Mouse (Mus musculus) gastrocnemius, adult 8-10 months (tissue): Measurements from ENCODE around the gene Cacna1f. TPM values are rescaled to one million over a fixed set of nuclear protein-coding genes. Genes with fewer than 3 reads are reported as not detected.

Experiments used
- DNase-seq, 2 experiments: peaks; one replicate each; pipeline ENCODE4 v3.0.0; 2022; ENCODE audit warnings: low spot score in 2 of 2
- total RNA-seq, 4 experiments: library from RNA; stranded (reverse); gene quantifications; 2 replicates each; pipeline ENCODE4 v1.2.4; 2022

Gene Cacna1f
- total RNA-seq: not detected

DNA sequence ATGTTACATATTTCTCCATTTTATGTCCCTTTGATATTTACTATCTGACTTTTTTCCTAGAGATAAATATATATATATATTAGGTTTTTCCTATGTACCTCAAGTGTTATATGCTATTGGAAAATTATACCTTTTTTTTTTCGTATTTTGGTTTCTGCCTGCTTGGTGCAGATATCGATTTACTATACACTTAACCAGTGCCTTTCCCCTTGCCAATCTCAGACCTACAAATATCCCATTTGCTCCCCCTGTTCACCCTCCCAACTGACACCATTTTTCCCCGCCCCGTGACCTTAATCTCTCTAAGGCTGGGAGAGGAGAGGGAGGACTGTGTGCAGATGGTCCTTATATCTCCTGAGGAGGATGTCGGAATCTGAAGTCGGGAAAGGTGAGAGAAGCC is at the start of gene Cacna1f:
TSS of gene Cacna1f (plus strand) at position 301 of the 400 bp plus-strand sequence.
- DNase-seq: no peak

DNA sequence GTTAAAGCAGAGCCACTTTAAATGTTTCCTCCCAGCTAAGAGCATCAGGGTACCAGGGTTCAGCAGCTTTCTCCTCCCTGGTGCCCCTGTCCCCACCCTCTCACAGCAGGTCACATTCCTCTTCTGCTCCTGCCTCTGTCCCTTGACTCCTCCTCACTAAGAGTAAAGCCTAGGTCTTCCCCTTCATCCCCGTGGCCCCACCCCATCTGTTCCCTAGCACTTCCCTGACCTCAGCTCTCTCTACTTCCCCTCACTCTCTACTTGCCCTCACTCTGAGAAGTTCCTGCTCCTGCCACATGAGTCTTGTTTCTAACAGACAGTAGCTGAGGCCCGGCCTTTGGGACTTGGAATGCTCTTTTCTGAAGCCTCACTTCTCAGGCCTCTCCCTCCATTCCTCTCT is 43.8 kb upstream of the Cacna1f start:
- no peak for DNase-seq

DNA sequence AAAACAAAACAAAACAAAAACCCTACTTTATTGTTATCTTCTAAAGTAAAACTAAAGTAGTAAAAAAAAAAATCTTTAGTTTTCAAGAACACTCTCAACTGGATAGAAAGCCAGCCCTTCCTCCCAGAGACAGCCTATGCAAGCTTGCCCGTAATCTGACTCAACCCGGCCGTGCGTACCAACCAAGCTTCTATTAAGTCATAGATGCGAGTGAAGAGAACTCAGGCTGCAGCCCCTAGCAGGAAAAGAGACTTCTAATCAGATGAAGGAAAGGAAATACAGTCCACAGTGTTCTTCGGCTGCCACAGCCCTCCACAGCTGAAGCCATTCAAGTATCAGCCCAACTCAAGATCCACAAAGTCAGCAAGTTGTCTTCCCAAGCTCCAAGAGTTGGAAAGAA is 40.5 kb upstream of the Cacna1f start:
- no peak for DNase-seq

DNA sequence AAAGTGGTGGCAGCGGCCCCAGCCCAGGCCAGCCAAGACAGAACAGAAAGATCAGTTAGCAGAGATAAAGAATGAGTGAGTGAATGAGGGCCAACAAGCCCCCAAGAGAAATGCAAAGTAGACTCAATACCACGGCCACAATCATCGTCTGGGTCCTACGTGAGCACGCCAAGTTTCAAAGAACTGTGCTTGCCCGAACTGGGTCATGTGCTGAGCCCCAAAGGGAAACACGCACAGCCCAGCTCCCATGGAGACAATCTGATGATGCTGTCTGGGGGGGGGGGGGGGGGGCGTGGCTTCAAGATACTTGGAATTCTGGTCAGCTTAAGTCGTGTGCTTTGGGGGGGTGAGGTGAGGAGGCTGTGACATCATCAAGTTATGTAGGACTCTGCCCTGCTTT is 39.4 kb upstream of the Cacna1f start:
- DNase-seq: no peak

DNA sequence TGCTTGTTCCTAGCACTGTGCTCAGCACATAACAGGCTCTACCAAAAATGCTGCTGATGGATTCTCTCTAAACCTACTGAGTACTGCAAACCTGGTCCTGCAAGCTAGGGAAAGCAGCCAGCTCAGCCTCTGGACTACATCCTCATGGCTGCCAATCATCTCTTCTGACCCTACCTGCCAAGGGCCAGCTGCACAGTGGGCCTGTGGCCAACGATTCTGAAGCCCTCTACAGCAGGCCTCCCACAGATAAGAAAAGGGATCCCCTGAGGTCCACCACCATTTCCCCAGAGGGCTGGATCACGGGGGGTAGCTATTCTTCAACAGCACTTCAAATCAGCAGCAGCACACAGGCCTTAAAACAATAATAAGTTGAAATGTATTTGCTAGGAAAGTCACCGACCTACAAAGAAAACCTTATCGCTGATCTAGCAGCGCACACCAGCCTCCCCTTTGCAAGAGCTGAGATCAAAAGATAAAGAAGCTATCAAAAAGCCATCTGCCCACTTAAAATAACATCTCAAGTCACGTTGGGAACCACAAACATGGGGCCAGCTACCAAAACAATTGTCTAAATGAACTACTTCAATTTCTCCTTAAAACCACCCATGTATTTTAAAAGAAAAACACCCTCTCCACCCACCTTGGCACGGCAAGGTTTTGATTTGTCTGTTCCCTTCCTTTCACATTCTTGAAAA is 36.3 kb upstream of the Cacna1f start:
- DNase-seq: no peak

DNA sequence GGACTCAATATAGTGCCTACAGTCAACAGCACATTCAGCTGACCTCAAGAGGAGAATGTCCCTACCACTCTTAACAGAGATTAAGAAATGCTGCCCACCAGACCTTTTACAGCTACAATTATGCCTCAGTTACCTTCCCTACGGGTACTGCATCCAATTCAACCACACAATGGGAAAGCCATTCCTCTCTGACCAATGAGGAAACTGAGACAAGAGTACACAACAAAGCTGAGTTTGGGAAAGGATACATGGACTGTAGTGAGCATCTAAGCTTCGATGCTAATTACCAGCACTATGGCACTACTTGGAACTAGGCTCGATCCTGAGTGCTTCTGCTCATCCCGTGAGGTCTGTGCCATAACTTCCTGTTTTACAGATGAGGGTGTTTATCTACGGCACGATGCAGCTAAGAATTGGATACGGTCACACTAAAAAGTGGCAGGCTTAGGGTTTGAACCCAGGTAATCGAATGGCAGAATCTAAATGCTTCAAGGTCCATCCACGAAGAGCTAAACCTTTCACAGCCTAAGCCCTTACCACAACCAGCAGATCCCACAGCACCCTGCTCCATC is 35.2 kb upstream of the Cacna1f start:
- DNase-seq: no peak

DNA sequence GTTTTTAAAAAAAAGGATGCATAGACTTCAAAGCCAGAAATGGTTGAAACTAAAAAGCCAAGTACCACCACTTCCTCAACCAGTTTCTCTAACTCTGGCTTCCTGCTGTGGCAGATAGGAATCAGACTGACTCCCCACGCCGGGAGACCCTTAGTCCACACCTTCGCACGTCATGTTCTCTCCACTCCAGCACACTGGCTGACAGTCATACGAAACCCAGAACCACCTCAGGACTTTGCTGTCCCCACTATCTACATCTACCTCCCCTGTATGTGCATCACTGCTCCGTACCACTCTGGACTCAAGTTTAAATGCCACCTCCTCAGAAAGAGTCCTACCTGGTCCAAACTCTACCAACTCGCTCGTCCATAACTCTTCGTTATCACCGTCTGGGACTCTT is 34.4 kb upstream of the Cacna1f start:
- no peak for DNase-seq

DNA sequence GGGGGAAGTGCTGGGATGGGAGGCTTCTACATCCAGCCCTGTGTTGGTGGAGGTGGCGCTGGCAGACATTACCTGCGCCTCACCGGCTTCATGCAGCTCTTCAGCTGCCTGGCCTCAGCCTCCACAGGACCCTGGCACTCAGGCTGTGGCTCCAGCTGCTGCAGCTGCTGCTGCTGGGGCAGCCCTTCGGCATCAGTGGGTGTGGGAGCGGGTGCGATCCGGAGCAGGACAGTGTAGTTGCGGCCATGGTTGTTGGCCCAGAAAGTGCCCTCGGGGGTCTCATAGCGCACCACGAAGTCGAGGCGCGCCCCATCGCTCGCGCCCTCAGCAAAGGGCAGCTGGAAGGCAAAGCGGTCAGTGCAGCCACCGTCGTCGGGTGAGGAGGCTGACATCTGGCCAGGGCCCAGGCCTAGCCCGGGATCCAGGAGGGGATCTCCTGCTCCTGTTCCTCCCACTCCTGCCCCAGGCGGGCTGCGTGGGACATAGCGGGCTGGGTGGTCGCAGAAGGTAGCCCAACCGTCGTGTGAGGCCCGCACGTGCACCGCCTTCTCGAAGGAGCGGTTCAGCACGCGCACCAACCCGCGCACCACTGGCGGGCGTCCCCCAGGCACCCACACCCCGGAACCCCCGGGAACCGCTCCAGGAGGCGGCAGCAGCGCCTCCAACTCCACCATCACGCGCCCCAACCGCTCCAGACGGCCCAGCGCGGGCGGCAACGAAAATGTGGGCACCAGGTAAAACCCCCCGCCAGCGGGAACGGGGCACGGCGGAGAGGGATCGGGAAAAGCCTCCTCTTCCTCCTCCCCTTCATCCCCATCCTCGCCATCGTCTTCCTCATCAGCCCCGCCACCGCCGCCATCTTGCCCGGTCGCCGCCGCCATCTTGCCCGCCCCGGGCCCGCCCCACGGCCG is 33.5 kb upstream of the Cacna1f start, which contains the start of gene Foxp3:
TSS of gene Foxp3 (plus strand) at position 469 of the 911 bp plus-strand sequence.
- DNase-seq: peak in 1 of 2 experiments; percentile 30

DNA sequence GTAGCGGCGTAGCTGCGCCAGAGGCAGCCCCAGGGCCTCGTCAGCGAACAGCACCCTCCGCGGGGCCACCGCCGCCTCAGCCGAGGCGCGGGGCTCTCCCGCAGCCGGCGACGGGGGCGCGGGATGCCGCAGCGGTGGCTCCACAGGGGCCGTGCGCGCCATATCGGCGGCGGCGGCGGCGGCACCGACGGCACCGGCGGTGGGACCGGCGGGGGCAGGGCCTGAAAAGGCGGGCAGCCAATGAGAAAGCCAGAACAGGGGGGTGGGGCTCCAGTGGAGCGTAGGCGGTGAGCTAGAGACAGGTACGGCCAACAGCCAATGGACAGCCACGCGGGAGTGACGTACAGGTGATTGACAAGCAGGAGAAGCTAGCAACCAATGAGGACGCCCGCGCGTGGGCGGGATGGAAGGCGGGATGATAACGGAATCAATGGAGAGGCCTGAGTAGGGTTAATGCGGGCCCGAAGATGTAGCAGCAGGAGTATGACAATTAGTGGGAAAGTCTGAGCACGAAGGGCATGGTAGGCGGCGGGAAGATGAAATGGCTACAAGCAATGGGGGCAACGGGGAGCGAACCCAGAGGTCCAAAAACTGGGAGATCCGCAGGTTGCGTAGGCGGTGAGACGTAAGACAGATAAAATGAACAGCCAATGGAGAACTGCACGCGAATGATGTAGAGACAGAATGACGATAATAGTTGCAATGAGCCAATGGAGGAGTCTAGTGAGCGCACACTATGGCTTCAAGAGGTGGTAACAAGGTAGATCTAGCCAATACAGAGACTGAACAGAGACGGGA is 32.6 kb upstream of the Cacna1f start, which contains the start of gene Ppp1r3f:
TSS of gene Ppp1r3f (minus strand) at position 197 of the 798 bp plus-strand sequence.
- DNase-seq: peak; percentile 85 to 88

DNA sequence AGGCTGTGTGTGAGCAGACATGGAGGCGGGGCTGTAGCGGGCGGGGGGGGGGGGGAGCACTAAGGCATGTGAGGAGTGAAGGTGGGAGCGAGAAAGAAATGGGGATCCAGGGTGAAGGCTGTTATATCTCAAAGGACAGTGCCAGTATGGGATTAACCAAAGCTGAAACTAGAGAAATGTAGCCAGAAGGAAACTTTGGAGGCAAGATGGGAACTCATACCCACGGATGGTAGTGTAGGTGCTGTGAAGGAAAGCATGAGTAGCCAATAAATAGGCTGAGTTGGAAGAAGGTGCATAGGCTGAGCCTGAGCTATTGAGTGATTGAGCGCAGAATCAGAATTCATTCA is 32.0 kb upstream of the Cacna1f start:
- no peak for DNase-seq

DNA sequence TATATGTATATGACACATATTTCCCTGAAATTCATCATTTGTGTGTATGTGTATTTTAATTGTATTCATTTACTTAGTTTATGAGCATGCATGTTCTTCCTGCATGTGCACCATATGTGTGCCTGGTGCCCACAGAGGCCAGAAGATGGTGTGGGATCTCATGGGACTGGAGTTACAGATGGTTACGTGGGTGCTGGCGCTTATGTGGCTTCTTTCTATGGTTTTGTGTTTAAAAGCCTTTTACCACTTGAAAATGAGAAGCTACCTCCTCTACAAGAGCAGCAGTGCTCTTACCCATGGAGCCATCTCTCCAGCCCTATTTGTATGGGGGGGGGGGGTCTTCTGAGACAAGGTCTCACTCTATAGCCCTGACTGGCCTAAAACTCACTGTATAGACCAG is 25.7 kb upstream of the Cacna1f start:
- DNase-seq: no peak

DNA sequence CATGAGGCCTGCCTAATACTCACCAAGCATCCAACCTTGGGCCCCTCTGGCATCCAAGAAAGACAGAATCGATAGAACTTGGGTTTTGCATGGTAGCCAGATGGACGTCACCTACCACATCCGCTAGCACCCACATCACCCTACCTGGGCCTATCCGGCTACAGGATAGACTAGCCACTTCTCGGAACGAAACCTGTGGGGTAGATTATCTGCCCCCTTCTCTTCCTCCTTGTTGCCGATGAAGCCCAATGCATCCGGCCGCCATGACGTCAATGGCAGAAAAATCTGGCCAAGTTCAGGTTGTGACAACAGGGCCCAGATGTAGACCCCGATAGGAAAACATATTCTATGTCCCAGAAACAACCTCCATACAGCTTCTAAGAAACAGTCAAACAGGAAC is 23.0 kb upstream of the Cacna1f start:
- DNase-seq: no peak

DNA sequence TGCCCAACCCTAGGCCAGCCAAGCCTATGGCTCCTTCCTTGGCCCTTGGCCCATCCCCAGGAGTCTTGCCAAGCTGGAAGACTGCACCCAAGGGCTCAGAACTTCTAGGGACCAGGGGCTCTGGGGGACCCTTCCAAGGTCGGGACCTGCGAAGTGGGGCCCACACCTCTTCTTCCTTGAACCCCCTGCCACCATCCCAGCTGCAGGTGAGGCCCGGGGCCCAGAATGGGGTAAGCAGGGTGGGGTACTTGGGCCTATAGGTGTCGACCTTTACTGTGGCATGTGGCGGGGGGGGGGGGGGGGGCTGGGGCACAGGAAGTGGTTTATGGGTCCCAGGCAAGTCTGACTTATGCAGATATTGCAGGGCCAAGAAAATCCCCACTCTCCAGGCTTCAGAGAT is 20.5 kb upstream of the Cacna1f start:
- no peak for DNase-seq

DNA sequence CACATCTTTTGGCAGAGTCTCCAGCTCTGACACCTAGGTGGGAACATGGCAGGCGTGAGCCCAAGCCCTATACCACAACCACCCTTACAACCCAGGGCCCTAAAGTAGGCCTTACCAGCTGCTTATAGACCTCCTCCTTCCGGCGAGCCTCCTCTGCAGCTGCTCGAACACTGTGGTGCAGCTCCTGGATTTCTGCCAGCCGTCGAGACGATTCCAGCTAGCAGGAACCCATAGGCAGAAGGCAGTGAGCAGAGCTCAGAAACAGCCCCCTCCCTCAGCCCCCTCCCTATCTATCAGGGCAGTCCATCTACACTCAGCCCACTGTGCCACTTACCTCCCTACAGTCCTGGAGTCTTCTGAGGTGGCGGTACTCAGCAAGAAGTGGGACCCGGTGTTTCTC is 11.5 kb upstream of the Cacna1f start:
- no peak for DNase-seq

DNA sequence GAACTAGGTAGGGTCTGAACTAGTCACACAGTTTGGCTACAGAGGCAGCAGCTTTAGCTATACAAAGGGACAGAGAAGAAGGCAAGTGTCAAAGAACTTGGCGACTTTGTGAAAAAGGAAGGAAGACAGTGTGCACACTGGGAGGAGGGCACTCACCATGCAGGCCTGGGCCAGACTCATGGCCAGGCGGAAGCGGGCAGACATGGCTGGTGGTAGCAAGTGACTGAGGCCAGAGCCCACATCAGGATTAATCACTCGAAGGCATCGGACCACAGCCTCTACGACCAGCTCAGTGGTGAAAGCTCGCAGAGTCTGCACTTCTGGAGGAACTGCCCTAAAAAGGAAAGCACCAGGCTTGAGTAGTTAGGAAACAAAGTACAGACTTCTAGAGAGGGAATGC is 2.9 kb upstream of the Cacna1f start:
- no peak for DNase-seq

DNA sequence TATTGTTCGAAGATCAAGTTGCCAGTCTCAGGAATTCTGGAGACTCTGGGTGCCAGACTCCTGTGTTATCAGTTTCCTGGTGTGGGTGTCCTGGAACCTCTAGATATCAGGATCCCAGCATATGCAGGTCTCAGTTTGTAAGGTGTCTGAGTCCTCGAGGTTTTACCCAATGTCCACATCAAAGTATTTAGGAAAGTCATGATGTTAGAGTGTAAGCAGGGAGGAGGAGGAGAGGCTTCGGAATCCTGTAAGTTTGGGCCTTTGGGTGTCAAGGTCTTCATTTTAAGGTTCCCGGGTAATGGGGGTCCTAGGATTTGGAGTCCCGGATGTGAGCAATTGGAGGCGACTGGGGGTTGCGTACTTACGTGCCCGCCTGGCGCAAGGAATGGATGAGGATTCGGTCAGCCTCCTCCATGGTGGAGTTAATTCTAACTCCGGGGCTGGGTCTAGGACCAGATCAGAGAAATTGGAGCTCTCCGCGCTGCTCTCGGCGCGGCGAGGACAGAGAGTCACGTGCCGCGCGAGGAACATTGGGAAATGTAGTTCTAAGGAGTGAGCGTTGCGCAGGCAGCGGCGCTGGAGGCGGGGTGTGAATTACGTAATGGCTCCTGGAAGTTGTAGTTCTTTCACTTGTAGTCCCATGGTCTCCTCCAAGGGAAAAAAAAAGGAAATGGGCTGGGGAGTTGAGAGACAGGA is 1.9 kb upstream of the Cacna1f start, which contains the start of gene Ccdc22:
TSS of gene Ccdc22 (minus strand) at position 639 of the 696 bp plus-strand sequence.
- peak; percentile 72 to 78 for DNase-seq

DNA sequence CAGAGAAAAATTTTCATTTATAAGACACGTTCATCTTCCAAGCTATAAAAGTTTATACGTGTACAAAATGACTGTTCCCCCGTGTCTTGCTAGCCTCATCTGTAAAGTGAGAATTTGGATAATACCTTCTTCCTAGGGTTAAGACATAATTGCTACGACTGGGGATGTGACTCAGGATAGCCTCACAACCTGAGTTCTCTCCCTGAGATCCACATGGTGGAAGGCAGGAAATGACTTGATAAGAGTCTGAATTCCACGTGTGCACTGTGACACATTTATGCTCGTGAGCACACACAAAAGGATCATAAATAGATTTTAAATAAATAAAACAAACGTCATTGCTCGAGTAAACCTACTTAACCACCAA is 1.3 kb upstream of the Cacna1f start:
- no peak for DNase-seq

DNA sequence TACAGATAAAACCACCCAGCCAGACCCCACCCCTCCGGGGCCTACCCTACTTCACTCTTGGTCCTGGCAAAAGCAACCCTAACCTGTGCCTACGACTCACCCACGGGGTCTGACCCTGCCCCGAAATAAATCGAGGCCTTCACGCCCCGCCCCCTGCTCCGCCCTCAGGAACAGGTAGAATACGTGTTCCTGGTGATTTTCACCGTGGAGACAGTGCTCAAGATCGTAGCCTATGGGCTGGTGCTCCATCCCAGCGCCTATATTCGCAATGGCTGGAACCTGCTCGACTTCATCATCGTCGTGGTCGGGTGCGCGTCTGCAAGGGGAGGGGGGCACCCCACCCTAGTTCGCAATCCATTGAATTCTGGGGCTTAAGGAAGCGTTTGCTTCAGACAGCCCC is 3.2 kb downstream of the Cacna1f start:
- no peak for DNase-seq

DNA sequence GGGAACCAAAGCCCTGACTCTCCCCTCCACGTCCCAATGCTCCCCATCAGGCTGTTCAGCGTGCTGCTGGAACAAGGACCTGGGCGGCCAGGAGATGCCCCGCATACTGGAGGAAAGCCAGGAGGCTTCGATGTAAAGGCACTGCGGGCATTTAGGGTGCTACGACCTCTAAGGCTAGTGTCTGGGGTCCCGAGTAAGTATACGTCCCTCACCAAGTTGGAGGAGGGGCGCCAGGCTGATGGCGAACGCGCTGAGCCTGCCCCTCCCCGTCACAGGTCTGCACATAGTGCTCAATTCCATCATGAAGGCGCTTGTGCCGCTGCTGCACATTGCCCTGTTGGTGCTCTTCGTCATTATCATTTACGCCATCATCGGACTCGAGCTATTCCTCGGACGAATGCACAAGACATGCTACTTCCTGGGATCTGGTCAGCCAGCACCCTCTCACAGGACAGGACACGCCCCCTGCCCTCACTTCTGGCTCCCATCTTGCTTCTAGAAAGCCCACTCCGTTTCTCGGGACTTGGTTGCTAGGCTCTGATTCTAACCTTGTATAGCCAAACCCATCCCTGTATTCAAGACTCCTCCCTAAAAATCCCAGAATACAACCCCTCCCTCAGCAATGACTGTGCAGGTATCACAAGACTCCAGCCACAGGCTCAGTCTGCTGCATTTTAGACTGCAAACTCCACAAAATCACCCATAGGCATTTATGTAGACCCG is 3.8 kb downstream of the Cacna1f start:
- no peak for DNase-seq

DNA sequence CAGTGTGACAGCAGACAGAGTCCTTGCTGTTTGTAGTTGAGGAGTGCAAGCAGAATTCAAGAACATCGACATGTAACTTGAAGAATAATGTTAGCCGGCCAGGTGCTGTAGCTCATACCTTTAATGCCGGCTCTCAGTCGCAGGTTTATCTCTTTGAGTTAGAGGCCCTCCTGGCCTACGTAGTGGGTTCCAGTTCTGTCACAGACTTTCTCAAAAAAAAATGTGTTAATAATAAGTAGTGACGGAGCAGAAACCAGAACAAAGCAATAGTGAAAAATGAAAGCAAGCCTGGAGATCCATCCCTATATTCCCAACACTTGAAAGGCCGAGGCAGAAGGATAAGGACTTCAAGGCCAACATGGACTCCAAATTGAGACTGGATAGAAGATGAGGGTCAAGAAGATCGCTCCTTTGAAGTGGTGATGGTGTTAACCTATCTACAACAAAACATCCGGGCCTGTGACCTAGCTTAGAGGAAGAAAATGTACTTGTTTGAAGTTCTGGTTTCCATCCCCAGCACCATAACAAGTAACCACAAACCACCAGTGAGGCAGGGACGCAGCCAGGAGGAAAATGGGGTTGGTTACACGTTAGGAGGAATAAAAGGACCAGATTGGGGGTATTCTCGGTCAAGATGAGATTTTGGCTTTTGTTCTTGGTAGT is 11.1 kb downstream of the Cacna1f start:
- no peak for DNase-seq
